Mouse (Mus musculus) cerebellum, adult 2 months (tissue): Measurements from ENCODE around the gene Irf2.

ENCODE experiments used
- CTCF ChIP-seq: fragments of 200-500 bp; IDR thresholded peaks from 2 replicates; pipeline ENCODE4 v1.5.1; 2011; ENCODE audit warnings: low read depth, mild to moderate bottlenecking, control low read depth, low read length, moderate library complexity, borderline replicate concordance; ENCODE audit not compliant: insufficient read depth
- POLR2A ChIP-seq: fragments of 200-500 bp; IDR thresholded peaks from 2 replicates; pipeline ENCODE4 v1.6.1; 2011; ENCODE audit warnings: low read length, control low read depth, borderline replicate concordance; ENCODE audit not compliant: insufficient read depth

DNA sequence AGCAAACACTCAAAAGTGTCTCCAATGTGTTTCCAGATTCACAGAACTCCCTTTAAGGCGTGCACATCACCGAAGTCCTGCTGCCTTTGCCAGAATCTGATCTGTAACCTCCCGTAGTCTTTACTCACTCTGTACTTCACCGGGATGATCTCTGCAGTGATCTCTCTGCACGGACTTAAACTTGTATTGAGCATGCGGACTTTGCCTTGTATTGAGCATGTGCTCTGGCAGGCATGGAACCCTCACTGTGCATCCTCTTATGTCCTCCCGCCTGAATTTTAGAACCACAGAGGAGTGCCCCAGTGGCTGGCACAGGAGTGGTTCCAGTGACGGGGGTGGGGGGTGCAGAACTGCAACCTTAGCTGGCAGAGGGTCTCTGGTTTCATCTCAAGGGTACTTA lies 5.9 kb upstream of the Irf2 start:
- TF ChIP-seq CTCF (no peak), POLR2A (no peak)
